Mouse (Mus musculus) thymus, postnatal 14 days (tissue): ENCODE data around the gene Vill.

Source experiments
- DNase-seq: peaks from one replicate; pipeline ENCODE4 v3.0.0; 2021

Vill gene

DNA sequence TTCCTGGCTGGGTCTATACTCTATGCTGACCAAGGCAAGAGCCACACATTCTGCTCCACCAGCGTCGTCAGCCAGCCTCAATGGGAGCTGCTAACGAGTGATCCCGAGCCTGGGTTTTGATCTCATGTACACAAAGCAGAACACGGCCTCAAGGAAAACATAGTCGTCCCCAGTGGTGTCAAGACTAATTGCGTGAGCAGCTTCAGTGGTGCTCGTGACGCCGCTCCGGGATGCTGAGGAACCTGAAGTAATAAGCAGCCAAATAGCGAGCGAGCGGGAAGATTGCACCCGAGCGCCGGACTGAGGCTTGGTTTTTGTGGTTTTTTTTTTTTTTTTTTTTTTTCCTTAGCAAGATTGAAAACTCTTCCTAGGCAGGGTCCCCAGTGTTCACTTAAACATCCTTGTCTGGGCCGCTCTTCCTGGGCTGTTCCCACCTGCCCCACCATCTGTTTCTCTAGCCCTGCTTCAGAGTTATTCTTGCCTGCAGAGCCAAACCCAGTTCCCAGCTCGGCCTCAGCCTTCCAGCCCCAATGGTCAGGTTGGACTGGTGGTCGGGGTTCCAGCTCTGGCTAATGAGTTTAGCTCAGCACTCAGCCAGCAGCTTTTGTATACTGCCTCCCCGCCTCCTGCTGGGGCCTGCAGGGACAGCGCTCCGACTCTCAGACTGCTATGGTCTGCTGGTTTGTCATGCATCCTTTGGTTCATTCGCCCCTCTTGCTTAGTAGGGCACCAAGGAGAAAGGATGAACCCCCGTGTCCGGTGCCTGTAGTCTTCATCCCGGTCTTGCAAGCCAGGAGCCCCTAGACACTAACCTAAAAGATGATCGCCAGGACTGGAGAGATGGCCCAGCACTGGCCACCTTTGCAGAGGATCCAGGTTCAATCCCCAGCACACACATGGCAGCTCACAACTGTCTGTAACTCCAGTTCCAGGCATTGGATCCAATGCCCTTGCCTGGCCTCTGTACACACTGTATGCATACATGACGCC is 17.6 kb upstream of the Vill start:
- DNase-seq = no peak

- DNase-seq = no peak
These were observed 16.7 kb upstream of the Vill start for GRCm38 (mm10) chr9:119035836-119036235.

DNA sequence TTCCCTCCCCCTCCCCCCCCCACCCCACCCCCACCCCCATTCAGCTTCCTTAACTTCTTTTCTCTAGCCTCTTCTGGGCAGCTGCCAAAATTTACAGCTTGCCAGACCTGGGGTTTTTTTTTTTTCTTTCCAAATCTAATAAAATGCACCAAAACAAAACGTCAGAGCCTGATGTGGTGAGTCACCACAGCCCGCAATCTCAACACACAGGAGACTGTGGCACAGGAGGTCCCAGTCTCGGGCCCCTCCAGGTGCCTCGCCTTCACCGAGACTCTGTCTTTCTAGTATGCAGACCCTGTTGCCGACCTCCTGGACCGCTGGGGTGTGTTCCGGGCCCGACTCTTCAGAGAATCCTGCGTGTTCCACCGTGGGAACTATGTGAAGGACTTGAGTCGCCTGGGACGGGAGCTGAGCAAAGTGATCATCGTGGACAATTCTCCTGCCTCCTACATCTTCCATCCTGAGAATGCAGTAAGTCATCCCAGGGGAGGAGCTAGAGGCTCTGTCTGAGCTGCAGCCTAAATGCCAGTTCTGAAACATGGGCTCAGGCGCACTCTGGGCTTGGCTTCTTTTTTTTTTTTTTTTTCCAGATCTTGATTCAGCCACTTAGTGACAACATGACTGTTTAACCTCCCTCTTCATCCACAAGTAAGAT is 15.4 kb upstream of the Vill start:
- DNase-seq = no peak

GRCm38 (mm10) chr9:119038574-119038973 is 14.0 kb upstream of the Vill start:
- no peak for DNase-seq

- no peak for DNase-seq
These were observed 12.3 kb upstream of the Vill start for GRCm38 (mm10) chr9:119040101-119040775.

GRCm38 (mm10) chr9:119048182-119048903 is 4.2 kb upstream of the Vill start:
- no peak for DNase-seq

DNA sequence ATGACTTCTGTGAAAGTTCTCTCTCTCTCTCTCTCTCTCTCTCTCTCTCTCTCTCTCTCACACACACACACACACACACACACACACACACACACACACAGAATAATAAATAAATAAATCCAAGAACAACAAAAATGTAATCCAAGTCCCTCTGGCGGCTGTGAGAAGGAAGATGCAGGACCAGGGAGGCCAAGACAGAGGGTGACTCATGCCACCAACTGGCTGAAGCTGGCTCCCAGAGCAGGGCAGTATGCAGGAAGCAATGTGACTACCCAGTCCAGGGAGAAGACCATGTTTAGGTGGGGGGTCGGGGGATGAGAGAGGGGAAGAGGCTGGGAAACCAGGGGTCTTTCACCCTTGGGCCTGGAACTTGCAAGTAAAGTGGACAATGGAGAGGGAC is 1.4 kb upstream of the Vill start:
- no peak for DNase-seq

GRCm38 (mm10) chr9:119053964-119054576 is 1.5 kb downstream of the Vill start:
- DNase-seq = no peak

DNA sequence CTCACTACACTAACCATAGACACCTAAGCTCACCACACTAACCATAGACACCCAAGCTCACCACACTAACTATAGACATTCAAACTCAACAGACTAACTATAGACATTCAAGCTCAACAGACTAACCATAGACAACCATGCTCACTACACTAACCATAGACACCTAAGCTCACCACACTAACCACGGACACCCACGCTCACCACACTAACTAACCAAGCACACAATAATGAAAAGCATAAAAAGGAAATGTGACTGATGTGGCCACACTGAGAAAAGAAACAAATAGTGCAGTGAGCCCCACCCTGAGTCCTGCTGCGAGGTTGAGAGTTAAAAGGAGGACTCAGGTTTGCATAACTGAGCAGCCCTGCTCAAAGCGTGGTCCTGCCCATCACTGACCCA is 2.8 kb downstream of the Vill start:
- no peak for DNase-seq

DNA sequence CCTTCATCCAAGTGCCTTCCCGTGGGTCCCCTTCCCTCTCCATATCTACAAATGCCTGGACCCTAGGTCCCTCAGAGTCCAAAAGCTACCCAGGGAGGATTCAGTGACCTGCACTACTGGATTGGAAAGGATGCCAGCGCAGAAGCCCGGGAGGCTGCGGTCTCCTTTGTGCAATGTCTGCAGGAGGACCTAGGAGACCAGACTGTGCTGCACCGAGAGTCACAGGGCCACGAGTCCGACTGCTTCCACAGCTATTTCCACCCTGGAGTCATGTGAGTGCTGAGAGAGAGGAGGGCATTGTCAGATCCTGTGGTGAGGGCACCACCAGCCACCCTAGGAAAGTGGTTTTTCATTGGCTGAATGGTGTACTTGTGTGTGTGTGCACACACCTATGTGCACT is 5.7 kb downstream of the Vill start:
- DNase-seq = no peak

DNA sequence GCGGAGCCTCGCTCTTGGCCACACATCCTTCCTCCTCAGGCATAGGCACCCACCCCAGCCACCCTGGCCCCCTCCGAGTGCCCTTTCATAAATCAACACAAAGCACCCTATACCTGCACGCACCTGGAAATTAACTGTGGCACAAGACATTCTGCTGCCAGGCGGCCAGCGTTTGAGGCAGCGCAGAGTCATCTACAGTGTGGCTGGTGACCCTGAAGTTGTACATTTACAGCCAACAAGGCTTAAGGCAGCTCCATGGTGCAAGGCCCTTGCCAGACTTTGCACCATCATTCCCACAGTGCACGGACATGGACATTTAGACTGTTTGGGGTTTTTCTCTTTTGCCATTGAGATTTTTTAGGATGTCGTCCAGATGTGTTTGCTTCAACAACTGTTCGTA is 8.1 kb downstream of the Vill start:
- DNase-seq = no peak

DNA sequence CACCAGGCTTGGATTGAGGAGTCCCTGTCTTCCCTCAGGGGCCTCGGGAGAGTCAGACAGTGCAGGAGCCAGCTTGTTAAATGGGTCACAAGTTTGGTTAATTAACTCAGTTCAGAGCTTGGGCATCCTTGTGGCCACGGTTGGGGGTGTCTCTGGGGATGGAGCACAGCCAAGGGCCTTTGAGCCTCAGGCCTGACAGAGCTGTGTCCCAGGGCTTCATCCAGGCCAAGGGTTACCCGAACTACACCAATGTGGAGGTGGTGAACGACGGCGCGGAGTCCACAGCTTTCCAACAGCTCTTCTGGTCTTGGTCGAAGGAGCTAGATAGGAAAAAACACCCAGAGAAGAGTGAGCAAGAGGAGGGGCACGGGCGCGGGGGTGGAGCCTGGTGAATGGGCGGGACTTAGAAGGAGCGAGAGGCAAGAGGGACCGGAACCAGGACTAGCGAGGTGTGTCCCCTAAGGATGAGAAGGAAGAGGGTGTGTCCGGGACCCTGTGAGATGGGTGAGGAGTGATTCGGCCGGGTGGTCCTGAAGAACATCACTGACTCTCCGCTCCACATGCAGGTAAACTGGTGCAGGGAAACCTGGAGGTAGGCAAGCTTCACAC is 10.6 kb downstream of the Vill start:
- DNase-seq = peak; percentile 20

DNA sequence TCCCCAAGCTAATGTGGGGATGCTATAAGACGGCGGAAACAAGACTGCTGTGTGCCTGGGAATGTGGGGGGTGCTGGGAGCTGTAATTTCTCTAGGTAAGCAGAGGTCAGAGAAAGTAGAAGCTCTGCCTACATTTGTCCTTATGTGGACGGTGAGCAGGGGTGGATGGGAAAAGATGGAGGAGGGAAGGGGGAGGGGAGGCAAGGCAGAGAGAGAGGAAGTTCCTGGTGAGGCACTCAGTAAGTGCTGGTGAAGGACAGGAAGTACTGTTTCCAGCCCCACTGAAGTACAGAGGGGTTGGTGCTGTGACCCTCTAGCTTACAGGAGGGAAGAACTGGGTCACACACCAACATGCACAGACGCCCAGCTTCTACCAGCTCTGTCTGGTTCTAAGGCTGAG is 11.7 kb downstream of the Vill start:
- DNase-seq = peak; percentile 12

DNA sequence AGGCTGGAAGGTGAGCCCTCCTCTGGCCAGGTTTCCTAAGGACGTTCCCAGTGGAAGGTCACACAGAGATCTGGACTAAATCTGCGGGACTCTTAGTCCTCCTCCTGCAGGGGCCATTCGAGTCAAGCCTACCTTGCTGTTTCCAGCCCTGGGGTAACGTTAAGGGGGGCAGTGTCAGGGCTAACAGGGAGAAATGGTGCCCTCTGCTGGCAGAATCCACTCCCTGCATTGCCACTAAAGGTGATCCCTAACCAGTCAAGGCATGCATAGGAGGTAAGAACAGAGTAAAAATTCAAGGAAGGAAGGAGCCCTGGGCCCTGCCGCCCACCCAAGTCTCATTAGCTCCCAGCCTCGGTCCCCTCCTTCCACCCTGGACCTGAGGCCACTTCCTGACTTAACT is 15.0 kb downstream of the Vill start:
- DNase-seq = peak; percentile 81

DNA sequence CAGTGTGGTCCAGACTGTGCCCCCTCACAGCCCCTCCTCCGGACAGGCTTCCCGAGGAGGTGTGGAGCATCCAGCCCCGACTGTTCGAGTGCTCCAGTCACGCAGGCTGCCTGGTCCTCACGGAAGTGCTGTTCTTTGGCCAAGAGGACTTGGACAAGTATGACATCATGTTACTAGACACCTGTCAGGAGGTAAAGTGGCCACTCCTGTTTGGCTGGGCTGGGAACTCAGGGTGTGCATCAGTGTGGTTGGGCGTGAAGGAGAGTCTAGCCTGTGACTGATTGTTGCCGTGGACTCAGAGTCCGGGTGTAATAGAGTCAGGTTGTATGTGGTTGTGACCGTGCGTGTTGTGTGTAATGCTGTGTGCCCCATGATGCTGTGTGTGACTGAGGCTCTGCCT is 15.7 kb downstream of the Vill start:
- DNase-seq = no peak

DNA sequence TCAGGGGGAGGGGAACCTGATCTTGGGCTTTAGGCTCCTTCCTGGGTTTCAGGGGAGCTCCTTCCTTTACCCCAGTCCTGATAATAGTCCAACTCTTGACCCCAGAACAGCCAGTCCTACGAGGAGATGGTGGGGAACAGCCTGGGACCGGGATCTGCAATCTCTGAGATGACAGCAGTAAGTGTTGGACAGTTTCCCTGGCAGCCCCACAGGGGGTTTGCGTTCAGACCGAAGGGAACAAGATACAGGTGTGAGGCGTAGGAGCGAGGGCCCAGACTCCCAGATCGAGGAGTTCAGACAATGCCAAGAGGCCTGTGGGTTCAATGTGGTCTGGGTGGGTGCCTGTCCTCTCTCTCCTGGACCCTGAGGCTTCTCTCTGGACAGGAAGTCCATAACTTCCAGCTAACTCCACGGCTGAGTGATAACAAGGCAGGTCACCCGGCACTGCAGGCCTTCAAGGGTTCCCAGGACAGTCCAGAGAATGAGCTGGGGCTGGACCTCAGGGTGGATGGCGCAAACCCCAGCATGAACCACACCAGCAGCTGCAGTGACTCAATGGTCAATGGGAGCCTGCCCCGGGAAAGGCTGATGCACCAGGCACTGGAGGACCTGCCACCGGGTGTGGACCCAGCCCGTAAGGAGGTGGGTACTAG is 17.7 kb downstream of the Vill start:
- DNase-seq = no peak

DNA sequence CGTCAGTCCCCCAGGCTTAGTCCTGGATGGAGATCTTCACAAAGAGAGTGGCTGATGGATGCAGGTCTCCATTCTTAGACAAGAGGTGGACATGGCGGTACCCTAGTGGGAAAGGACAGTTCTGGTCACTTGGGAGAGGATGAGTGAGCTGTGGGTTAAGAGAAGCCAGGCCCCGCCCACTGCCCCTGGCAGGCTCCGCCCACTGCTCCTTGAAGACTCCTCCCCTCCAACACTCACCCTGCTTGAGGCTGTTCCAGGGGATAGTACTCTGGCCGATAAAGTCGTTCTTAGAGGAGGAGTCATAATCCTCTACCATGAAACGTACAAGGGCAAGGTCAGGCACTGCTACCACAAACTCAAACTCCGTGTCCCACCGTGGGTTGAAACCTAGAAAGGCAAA is 19.2 kb downstream of the Vill start:
- no peak for DNase-seq

GRCm38 (mm10) chr9:119073184-119073895 is 20.8 kb downstream of the Vill start:
- DNase-seq = no peak

GRCm38 (mm10) chr9:119075685-119076084 is 23.1 kb downstream of the Vill start:
- no peak for DNase-seq

GRCm38 (mm10) chr9:119080040-119080675 is 27.6 kb downstream of the Vill start:
- DNase-seq = no peak
